Mouse (Mus musculus) embryonic fibroblast, embryonic 13.5 days (primary cell): ENCODE results near the gene Dpm3. TPM values are rescaled to one million over a fixed set of nuclear protein-coding genes. Genes with fewer than 3 reads are reported as not detected.

Source experiments
- H3K27ac ChIP-seq: 2 replicates; pipeline ENCODE4 v1.5.1; 2012; ENCODE audit warnings: low read length, control low read depth, inconsistent platforms; ENCODE audit not compliant: insufficient read depth
- H3K4me1 ChIP-seq: 2 replicates; pipeline ENCODE4 v1.6.1; 2011; ENCODE audit warnings: low read length; ENCODE audit not compliant: control insufficient read depth, insufficient read depth
- H3K4me3 ChIP-seq: 2 replicates; pipeline ENCODE4 v1.5.1; 2011; ENCODE audit warnings: mild to moderate bottlenecking, control low read depth, low read length; ENCODE audit not compliant: insufficient read depth
- CTCF ChIP-seq: IDR thresholded peaks from 2 replicates; pipeline ENCODE4 v1.5.1; 2011; ENCODE audit warnings: mild to moderate bottlenecking, control low read depth, low read length, moderate library complexity, borderline replicate concordance; ENCODE audit not compliant: insufficient read depth
- POLR2A ChIP-seq: IDR thresholded peaks from 2 replicates; pipeline ENCODE4 v1.6.1; 2011; ENCODE audit warnings: low read depth, mild to moderate bottlenecking, control low read depth, low read length, moderate library complexity
- polyA plus RNA-seq: library from polyadenylated mRNA; stranded (reverse); fragments of >200 nt; gene quantifications from 2 replicates; pipeline ENCODE4 v1.2.4, GENCODE M21; 2011; ENCODE audit warnings: low read depth; ENCODE audit not compliant: missing spikeins, insufficient read length

Gene Dpm3
- polyA plus RNA-seq, 1 experiment: 51.3 TPM

GRCm38 (mm10) chr3:89254994-89255393 lies 4.2 kb upstream of the Dpm3 start:
- TF ChIP-seq POLR2A: no peak
- no peak for TF ChIP-seq CTCF
- Histone ChIP-seq H3K4me1 (no peaks in the 10 kb centered on the region), H3K4me3 (no peak overlapping the region), H3K27ac (no peak overlapping the region)

DNA sequence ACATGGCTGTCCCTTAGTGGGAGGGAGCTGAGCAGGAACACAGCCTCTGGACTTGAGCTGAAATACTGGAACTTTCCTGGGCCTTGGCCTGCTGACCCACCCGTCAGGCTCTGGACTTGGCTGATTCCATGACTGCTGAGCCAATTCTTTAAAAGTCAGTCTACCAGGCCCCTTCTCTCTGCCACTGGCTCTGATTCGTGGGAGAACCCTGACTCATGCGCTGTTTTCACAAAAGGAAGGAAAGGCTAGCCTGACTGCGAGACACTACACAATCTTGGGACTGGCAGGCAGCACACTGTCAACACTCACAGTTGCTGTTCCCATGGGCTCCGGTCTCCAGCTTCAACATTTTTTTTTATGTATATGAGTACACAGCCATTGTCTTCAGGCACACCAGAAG lies 3.0 kb upstream of the Dpm3 start:
- TF ChIP-seq POLR2A: no peak
- no peak for TF ChIP-seq CTCF
- Histone ChIP-seq H3K4me1 (no peaks in the 10 kb centered on the region), H3K4me3 (no peak overlapping the region), H3K27ac (no peak overlapping the region)

DNA sequence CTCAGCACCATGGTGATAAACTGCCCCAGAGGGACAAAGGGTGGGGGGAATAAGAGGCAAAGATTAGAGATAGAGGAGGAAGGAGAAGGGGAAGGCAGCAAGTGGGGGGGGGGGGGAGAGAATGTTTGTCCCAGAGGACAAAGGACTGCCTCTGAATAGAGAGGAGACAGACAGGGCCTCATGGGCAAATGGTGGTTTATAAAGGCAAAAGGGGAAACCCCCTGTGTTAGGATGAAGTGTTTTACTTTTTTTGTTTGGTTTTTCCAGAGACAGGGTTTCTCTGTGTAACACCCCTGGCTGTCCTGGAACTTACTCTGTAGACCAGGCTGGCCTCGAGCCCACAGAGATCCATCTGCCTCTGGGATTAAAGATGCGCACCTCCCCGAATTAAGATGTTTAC lies 1.1 kb downstream of the Dpm3 start:
- H3K27ac ChIP-seq: no peak overlapping the region
- TF ChIP-seq CTCF: no peak
- TF ChIP-seq POLR2A: no peak
- H3K4me3 ChIP-seq: no peak overlapping the region
- no peaks in the 10 kb centered on the region for H3K4me1 ChIP-seq

DNA sequence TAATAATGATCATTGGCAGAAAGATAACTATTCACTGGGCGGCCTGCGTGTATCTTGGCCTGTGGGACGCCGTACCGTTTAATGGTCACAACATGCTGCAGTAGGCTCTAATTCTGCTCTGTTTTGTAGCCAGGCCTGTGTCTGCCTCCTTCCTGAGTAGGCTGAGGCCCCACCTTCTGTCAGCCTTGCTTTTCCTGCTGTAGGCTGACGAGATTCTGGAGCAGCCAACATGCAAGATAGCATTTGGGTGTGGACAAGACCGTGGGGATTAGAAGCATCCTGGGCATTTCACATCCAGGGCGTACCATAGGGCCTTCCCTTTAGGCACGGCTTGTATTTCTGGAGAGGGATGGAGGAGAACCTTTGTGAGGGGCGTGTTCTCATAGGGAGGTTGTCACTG lies 3.3 kb downstream of the Dpm3 start:
- H3K4me1 ChIP-seq: no peaks in the 10 kb centered on the region
- no peak overlapping the region for H3K4me3 ChIP-seq
- no peak for TF ChIP-seq POLR2A
- TF ChIP-seq CTCF: no peak
- no peak overlapping the region for H3K27ac ChIP-seq

DNA sequence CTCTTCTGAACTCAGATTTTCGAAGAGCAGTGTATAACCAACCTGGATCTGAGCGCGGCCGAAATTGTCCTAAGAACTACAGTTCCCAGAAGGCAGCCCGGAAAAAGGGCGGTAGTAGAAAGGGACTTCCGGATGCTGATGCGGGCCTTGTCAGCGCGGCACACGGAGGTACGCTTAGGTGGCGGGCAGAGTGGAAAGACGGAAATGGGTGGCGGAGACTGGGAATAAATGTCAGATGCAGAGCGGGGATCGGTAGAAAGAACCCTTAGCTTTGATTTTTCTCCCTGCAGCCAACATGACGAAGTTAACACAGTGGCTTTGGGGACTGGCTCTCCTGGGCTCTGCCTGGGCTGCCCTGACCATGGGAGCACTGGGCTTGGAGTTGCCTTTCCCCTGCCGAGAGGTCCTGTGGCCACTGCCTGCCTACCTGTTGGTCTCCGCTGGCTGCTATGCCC lies 7.3 kb downstream of the Dpm3 start:
- Histone ChIP-seq H3K4me1 (peaks cover 4% of the 10 kb centered on the region; the same call in 1 of the 2 replicates), H3K4me3 (peak overlapping the region; percentile 65), H3K27ac (no peak overlapping the region)
- no peak for TF ChIP-seq CTCF
- TF ChIP-seq POLR2A: peak; percentile 96

- no peak overlapping the region for H3K27ac ChIP-seq
- H3K4me3 ChIP-seq: no peak overlapping the region
- no peak for TF ChIP-seq POLR2A
- TF ChIP-seq CTCF: no peak
- H3K4me1 ChIP-seq: peaks cover 4% of the 10 kb centered on the region; the same call in 1 of the 2 replicates
Observed at GRCm38 (mm10) chr3:89268916-89269315, 9.8 kb downstream of the Dpm3 start.

DNA sequence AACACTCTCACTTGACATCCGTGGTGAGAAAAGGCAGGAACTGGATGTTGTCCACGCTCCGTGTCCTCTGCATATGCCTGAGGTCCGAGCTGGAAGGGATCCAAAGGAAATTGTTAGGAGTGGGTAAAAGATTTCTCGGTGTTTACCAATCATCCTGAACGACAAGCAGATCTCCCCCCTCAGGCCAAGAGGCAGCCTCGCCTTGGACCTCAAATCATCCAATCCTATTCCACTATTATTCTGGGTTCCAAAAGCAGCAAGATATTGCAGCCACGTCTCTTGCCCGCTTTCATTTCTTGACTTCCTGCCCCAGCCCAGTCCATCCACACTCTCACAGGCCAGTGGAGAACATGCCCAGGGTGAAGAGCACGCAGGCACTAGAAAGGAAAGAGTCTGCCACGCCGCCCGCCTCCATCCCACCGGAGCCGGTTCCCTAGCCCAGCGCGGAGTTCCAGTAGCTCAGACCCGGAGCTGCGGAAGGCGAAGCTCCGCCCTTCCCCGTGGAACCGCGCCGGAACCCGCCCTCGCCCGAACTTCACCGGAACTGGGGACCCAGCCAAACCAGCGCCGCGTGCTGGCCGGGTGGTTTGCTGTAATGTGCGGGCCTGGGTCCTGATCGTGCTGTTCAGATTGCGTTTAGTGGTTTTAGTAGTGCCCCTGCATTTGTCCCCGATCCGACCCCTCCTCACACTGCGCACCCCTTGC lies 11.0 kb downstream of the Dpm3 start, which contains the start of gene Slc50a1:
TSS of gene Slc50a1 (minus strand) at position 520 of the 705 bp plus-strand sequence.
- Histone ChIP-seq H3K4me1 (peaks cover 4% of the 10 kb centered on the region; the same call in 1 of the 2 replicates), H3K27ac (peak within 1 kb of the TSS; percentile 78), H3K4me3 (peak within 1 kb of the TSS; percentile 55)
- TF ChIP-seq POLR2A: peak; percentile 88
- peak; percentile 16; the same call in 1 of the 2 replicates for TF ChIP-seq CTCF

DNA sequence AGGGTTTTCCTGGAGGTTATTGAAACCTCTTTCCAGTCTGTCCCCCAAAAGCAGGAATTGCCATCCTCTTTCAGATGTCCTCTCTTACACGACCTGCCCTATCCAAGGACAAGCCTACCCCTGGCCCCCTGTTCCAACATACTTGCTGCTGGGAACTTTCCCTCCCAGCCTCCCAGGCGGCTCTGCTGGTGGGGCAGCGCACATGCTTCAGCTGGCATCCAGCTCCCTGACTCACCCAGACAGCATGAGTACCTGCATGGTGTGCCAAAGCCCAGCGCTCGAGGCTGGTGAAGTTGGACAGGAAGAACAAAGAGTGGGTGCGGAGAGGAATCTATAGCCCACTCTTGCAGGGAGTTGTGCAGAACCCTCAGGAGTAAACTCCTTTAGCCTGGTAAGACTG lies 11.7 kb downstream of the Dpm3 start:
- TF ChIP-seq POLR2A: no peak
- no peak for TF ChIP-seq CTCF
- peaks cover 4% of the 10 kb centered on the region; the same call in 1 of the 2 replicates for H3K4me1 ChIP-seq
- H3K4me3 ChIP-seq: no peak overlapping the region
- peak overlapping the region; percentile 78 for H3K27ac ChIP-seq

- no peak overlapping the region for H3K4me3 ChIP-seq
- TF ChIP-seq POLR2A (no peak), CTCF (no peak)
- H3K4me1 ChIP-seq: peaks cover 4% of the 10 kb centered on the region; the same call in 1 of the 2 replicates
- H3K27ac ChIP-seq: no peak overlapping the region
Observed at GRCm38 (mm10) chr3:89271760-89272159, 12.6 kb downstream of the Dpm3 start.

- no peak overlapping the region for H3K4me3 ChIP-seq
Observed at GRCm38 (mm10) chr3:89276061-89276460, 16.9 kb downstream of the Dpm3 start.

More at GRCm38 (mm10) chr3:89276061-89276460, 16.9 kb downstream of the Dpm3 start:
- no peak overlapping the region for H3K27ac ChIP-seq
- TF ChIP-seq CTCF (no peak), POLR2A (no peak)
- peaks cover 2% of the 10 kb centered on the region; the same call in 1 of the 2 replicates for H3K4me1 ChIP-seq
